Mouse (Mus musculus) brain, embryonic 14.5 days (tissue): ENCODE results near the gene Tarbp2.
A peak's percentile ranks its signal among the peaks of the same experiment; 100 is the strongest.

Experiments
- CTCF ChIP-seq: fragments of 200-500 bp; IDR thresholded peaks from 2 replicates; pipeline ENCODE4 v1.5.1; 2012; ENCODE audit warnings: inconsistent platforms, mild to moderate bottlenecking, moderate library complexity, borderline replicate concordance; ENCODE audit not compliant: insufficient read depth, insufficient read length; ENCODE audit errors: extremely low read depth
- POLR2A ChIP-seq: fragments of 200-500 bp; IDR thresholded peaks from 2 replicates; pipeline ENCODE4 v1.6.1; 2012; ENCODE audit warnings: mild to moderate bottlenecking, inconsistent platforms, borderline replicate concordance; ENCODE audit not compliant: poor library complexity, insufficient read depth, insufficient read length, severe bottlenecking; ENCODE audit errors: extremely low read depth

- TF ChIP-seq CTCF, result no peak
- 0 out of 2 replicates have a peak, but pooled peaks have one; percentile 1 for TF ChIP-seq POLR2A
Observed at GRCm38 (mm10) chr15:102510590-102511284, 7.3 kb upstream of the Tarbp2 start.
